ENCODE assay signal across 20 mouse cellular contexts in genomic region chr12:119027701-119028100, GRCm38 (mm10).
A peak's percentile ranks its signal among the peaks of the same experiment; 100 is the strongest.
DNase-seq lines count a peak whose midpoint lies in the region; ATAC-seq lines count a peak whose summit lies in the region.
"Had no signal": no experiment of that assay in that cellular context is flagged by ENCODE, and none has a peak within 500 bp of the region (broad histone marks: within the 10 kb centered on the region; RNA-seq: fewer than 3 reads in every experiment).

No protein-coding gene starts in this region.

- no peaks in the 10 kb centered on the region for H3K4me1 ChIP-seq in embryonic facial prominence, embryonic 11.5 days (ENCODE audit: control insufficient read depth, insufficient read depth, low read length)
- peaks cover 16% of the 10 kb centered on the region for H3K4me1 ChIP-seq in embryonic facial prominence, embryonic 10.5 days
- H3K4me1 ChIP-seq in limb, embryonic 13.5 days = peaks cover 12% of the 10 kb centered on the region
- H3K4me1 ChIP-seq in limb, embryonic 10.5 days = peaks cover 6% of the 10 kb centered on the region; the same call in 1 of the 2 replicates
- no peaks in the 10 kb centered on the region for H3K4me1 ChIP-seq in intestine, embryonic 15.5 days (replicated peaks)
- H3K4me1 ChIP-seq: forebrain, embryonic 15.5 days; liver, embryonic 12.5 days; midbrain, embryonic 15.5 days had no signal

- H3K4me2 ChIP-seq in embryonic facial prominence, embryonic 11.5 days (ENCODE audit: low read depth, low read length) = no peak overlapping the region
- no peak overlapping the region for H3K4me2 ChIP-seq in limb, embryonic 13.5 days (replicated peaks)
- H3K4me2 ChIP-seq in intestine, embryonic 15.5 days (replicated peaks) = no peak overlapping the region
- H3K4me2 ChIP-seq: forebrain, embryonic 15.5 days; liver, embryonic 12.5 days; midbrain, embryonic 15.5 days had no signal

- WGBS in embryonic facial prominence, embryonic 11.5 days = 23% methylated on average over 4 of the region's 4 CpGs
- whole genome bisulfite sequencing in embryonic facial prominence, embryonic 10.5 days = 39% methylated on average over 4 of the region's 4 CpGs
- 27% methylated on average over 4 of the region's 4 CpGs for WGBS in limb, embryonic 13.5 days
- 50% methylated on average over 4 of the region's 4 CpGs for WGBS in limb, embryonic 10.5 days
- WGBS in intestine, embryonic 15.5 days = 29% methylated on average over 4 of the region's 4 CpGs

- H3K36me3 ChIP-seq in embryonic facial prominence, embryonic 11.5 days (replicated peaks; ENCODE audit: control insufficient read depth, insufficient read depth, low read depth, low read length) = no peaks in the 10 kb centered on the region
- H3K36me3 ChIP-seq in embryonic facial prominence, embryonic 10.5 days (replicated peaks) = no peaks in the 10 kb centered on the region
- no peaks in the 10 kb centered on the region for H3K36me3 ChIP-seq in limb, embryonic 13.5 days
- no peaks in the 10 kb centered on the region for H3K36me3 ChIP-seq in limb, embryonic 10.5 days
- no peaks in the 10 kb centered on the region for H3K36me3 ChIP-seq in intestine, embryonic 15.5 days
- H3K36me3 ChIP-seq: forebrain, embryonic 15.5 days; liver, embryonic 12.5 days; midbrain, embryonic 15.5 days had no signal

- no peak overlapping the region for H3K9ac ChIP-seq in embryonic facial prominence, embryonic 11.5 days (replicated peaks; ENCODE audit: low read length)
- H3K9ac ChIP-seq in limb, embryonic 13.5 days = no peak overlapping the region
- H3K9ac ChIP-seq in intestine, embryonic 15.5 days = no peak overlapping the region
- H3K9ac ChIP-seq: forebrain, embryonic 15.5 days; liver, embryonic 12.5 days; midbrain, embryonic 15.5 days had no signal

- H3K9me3 ChIP-seq in embryonic facial prominence, embryonic 11.5 days (replicated peaks; ENCODE audit: control insufficient read depth, low read length) = no peaks in the 10 kb centered on the region
- no peaks in the 10 kb centered on the region for H3K9me3 ChIP-seq in embryonic facial prominence, embryonic 10.5 days
- no peaks in the 10 kb centered on the region for H3K9me3 ChIP-seq in limb, embryonic 13.5 days
- no peaks in the 10 kb centered on the region for H3K9me3 ChIP-seq in limb, embryonic 10.5 days (replicated peaks)
- H3K9me3 ChIP-seq in intestine, embryonic 15.5 days = no peaks in the 10 kb centered on the region
- H3K9me3 ChIP-seq: forebrain, embryonic 15.5 days; liver, embryonic 12.5 days; midbrain, embryonic 15.5 days had no signal

- no peak overlapping the region for H3K27ac ChIP-seq in embryonic facial prominence, embryonic 11.5 days (replicated peaks; ENCODE audit: low read depth, low read length)
- no peak overlapping the region; the same call in 1 of the 2 replicates for H3K27ac ChIP-seq in embryonic facial prominence, embryonic 10.5 days (replicated peaks)
- H3K27ac ChIP-seq in limb, embryonic 13.5 days = no peak overlapping the region
- H3K27ac ChIP-seq in limb, embryonic 10.5 days = no peak overlapping the region
- no peak overlapping the region for H3K27ac ChIP-seq in intestine, embryonic 15.5 days
- H3K27ac ChIP-seq: forebrain, embryonic 15.5 days; liver, embryonic 12.5 days; midbrain, embryonic 15.5 days had no signal

- ATAC-seq in embryonic facial prominence, embryonic 11.5 days (replicated peaks; ENCODE audit: insufficient number of reproducible peaks, low FRiP score, low TSS enrichment, low read depth) = no peak; the same call in 1 of the 2 replicates
- ATAC-seq in limb, embryonic 13.5 days (ENCODE audit: low FRiP score, low read depth) = peak; percentile 61; the same call in 1 of the 2 replicates
- peak; percentile 25; the same call in 1 of the 2 replicates for ATAC-seq in intestine, embryonic 15.5 days
- ATAC-seq in CD4-positive, CD25-positive, alpha-beta regulatory T cell, adult 4 months = no peak
- ATAC-seq: forebrain, embryonic 15.5 days; liver, embryonic 12.5 days; midbrain, embryonic 15.5 days had no signal

- H3K4me3 ChIP-seq in embryonic facial prominence, embryonic 11.5 days (ENCODE audit: low read depth, low read length) = no peak overlapping the region
- no peak overlapping the region for H3K4me3 ChIP-seq in embryonic facial prominence, embryonic 10.5 days
- no peak overlapping the region for H3K4me3 ChIP-seq in limb, embryonic 13.5 days
- no peak overlapping the region for H3K4me3 ChIP-seq in limb, embryonic 10.5 days
- H3K4me3 ChIP-seq in intestine, embryonic 15.5 days (replicated peaks) = no peak overlapping the region
- H3K4me3 ChIP-seq: forebrain, embryonic 15.5 days; liver, embryonic 12.5 days; midbrain, embryonic 15.5 days had no signal

- H3K27me3 ChIP-seq in embryonic facial prominence, embryonic 11.5 days (ENCODE audit: control insufficient read depth, insufficient read depth, low read length) = no peaks in the 10 kb centered on the region
- no peaks in the 10 kb centered on the region for H3K27me3 ChIP-seq in embryonic facial prominence, embryonic 10.5 days (replicated peaks; ENCODE audit: low read depth, poor library complexity, severe bottlenecking)
- H3K27me3 ChIP-seq in limb, embryonic 13.5 days = no peaks in the 10 kb centered on the region
- no peaks in the 10 kb centered on the region for H3K27me3 ChIP-seq in limb, embryonic 10.5 days (ENCODE audit: low read depth, poor library complexity, severe bottlenecking)
- H3K27me3 ChIP-seq in intestine, embryonic 15.5 days (replicated peaks) = no peaks in the 10 kb centered on the region
- H3K27me3 ChIP-seq: CH12.LX; forebrain, embryonic 15.5 days; liver, embryonic 12.5 days; midbrain, embryonic 15.5 days had no signal

- peak; percentile 55 for DNase-seq in embryonic facial prominence, embryonic 11.5 days (ENCODE audit: low spot score)
- no peak for DNase-seq in embryonic facial prominence, embryonic 10.5 days (ENCODE audit: low spot score)
- no peak for DNase-seq in limb, embryonic 10.5 days (ENCODE audit: low spot score)
- peak; percentile 65 for DNase-seq in brain, adult 2 months (ENCODE audit: low read depth, low spot score)
- DNase-seq in thymus, postnatal 25 days = no peak
- DNase-seq: adrenal gland, postnatal 14 days; cerebellum, postnatal 14 days; gastrocnemius, postnatal 14 days; heart, postnatal 36 days; kidney, adult 18-20 months; kidney, postnatal 36 days; right cerebral cortex, postnatal 4 days; thymus, adult 18-20 months had no signal

Comparison
In these comparisons a context has a peak if more than half of its experiments do, and no peak if none do; other contexts are left out.
1. DNase-seq: peak in embryonic facial prominence, embryonic 11.5 days (single experiment) and brain, adult 2 months (single experiment); none in embryonic facial prominence, embryonic 10.5 days (single experiment), limb, embryonic 10.5 days (single experiment) and thymus, postnatal 25 days (single experiment).
2. ATAC-seq: peak in limb, embryonic 13.5 days (single experiment) and intestine, embryonic 15.5 days (single experiment); none in embryonic facial prominence, embryonic 11.5 days (single experiment) and CD4-positive, CD25-positive, alpha-beta regulatory T cell, adult 4 months (single experiment).